Mouse (Mus musculus): ENCODE measurements at regions not wholly inside any gene's neighbourhood (a gene's known extent, or its start where the extent isn't known, plus 50 kb on each side); places are given as distances from the start of the nearest gene placed in this dataset.

- no peak for DNase-seq
Observed at GRCm38 (mm10) chr17:87202958-87203720, 62.6 kb downstream of the Mcfd2 start.

- DNase-seq: no peak
Observed at GRCm38 (mm10) chr17:87202490-87202889, 63.2 kb downstream of the Mcfd2 start.

- DNase-seq: peak; percentile 46 to 48
Observed at GRCm38 (mm10) chr17:87200721-87201242, 65.0 kb downstream of the Mcfd2 start.

- DNase-seq: no peak
Observed at GRCm38 (mm10) chr17:87200134-87200533, 65.6 kb downstream of the Mcfd2 start.

- DNase-seq: no peak
Observed at GRCm38 (mm10) chr17:87199134-87199533, 66.6 kb downstream of the Mcfd2 start.

GRCm38 (mm10) chr17:87197434-87197833 lies 68.3 kb downstream of the Mcfd2 start:
- DNase-seq: no peak

- no peak for DNase-seq
Observed at GRCm38 (mm10) chr17:87194639-87195038, 71.1 kb downstream of the Mcfd2 start.

DNA sequence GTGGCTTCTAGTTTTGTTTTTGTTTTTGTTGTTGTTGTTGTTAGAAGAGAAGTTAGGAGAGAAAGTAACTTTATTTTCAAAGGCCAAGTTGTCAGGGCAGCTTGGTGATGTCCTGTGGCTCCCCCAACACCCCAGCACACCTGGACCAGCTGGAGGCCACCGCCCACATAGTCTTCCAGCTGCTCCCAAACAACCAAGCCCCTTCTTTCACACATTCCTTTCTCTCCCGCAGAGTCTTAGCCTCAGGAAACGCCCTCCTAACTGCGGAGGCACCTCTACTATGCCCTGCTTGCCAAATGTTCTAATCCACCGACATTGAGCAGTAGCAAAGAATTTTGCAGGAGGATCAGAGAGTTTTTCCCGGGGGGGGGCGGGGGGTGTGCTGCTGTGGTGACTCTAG lies 72.3 kb downstream of the Mcfd2 start:
- no peak for DNase-seq

DNA sequence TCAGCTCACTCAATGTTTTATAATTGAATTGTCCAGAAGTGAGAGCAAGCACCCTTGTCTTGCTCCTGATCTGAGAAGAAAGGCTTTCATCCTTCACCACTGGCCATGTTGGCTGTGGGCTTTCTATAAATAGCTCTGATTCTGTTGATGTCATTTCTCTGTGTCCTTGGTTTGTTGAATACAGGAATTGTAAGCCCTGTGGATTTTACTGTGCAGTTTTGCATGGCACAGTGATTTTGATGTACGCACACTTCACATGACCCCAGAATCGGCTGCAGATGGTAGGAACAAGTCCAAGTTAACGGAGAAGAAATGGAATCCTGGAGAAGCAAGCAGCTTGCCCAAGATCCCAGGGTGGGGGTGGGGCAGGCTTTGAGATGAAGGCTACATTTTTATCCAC lies 76.1 kb downstream of the Mcfd2 start:
- no peak for DNase-seq
